Mouse (Mus musculus) bone marrow, adult 2 months (tissue): ENCODE data around the gene Eif3i.

Experiments
- CTCF ChIP-seq: fragments of 200-500 bp; IDR thresholded peaks from 2 replicates; pipeline ENCODE4 v1.5.1; 2011; ENCODE audit warnings: low read length, control low read depth; ENCODE audit not compliant: control insufficient read depth, insufficient read depth
- POLR2A ChIP-seq: fragments of 200-500 bp; IDR thresholded peaks from 2 replicates; pipeline ENCODE4 v1.6.1; 2011; ENCODE audit warnings: low read depth, mild to moderate bottlenecking, control low read depth, low read length, borderline replicate concordance; ENCODE audit not compliant: control insufficient read depth

DNA sequence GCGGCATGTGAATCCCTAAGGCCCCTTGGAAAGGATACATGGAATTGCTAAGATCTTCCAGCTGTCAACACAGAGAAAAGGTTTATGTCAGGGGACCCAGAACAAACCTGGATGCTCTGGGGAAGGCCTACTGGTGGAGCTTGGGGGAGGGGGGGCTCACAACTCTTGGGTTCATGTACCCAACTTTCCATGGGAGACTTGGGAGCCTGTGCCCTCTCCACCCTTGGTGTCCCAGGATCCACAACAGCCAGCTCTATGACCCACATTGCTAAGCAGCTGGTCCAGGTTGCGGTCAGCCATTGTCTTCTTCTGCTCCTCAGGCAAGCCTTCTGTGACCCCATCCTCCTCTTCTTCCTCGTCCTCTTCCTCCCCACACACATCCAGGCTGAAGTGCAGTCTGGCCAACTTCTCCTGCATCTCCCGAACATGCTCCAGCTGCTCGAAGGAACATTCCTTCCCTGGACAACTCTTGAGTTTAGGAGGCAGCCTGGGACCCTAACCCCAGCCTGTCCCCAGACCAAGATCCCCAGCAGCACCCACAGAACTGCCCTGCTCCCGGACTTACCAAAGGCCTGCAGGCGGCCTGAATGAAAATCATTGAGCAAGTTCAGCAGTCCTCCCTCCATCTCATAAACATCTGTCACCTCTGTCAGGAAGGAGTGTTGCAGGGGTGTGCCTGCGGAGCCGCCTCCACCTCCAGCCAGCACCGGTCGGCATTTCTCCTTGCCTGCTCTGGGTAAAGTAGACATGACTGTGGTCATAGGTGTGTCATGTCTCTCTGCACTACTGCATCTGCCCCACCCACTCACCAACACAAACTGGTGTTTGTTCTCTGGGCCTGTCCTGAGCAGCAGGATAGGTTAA, 20.2 kb upstream of the Eif3i start:
- TF ChIP-seq CTCF (no peak), POLR2A (no peak)
